Mouse (Mus musculus) embryo, embryonic 11.5 days (tissue): Measurements from ENCODE around the gene Slc17a5.
"Not testable (repeated sequence)": the region's sequence is repeated elsewhere in the genome, so short reads cannot be mapped to it uniquely, and the experiment has no call there.

Source experiments
- DNase-seq: peaks from one replicate; pipeline ENCODE4 v3.0.0-alpha.2; 2012; ENCODE audit warnings: low read depth, low spot score

The Slc17a5 gene

DNA sequence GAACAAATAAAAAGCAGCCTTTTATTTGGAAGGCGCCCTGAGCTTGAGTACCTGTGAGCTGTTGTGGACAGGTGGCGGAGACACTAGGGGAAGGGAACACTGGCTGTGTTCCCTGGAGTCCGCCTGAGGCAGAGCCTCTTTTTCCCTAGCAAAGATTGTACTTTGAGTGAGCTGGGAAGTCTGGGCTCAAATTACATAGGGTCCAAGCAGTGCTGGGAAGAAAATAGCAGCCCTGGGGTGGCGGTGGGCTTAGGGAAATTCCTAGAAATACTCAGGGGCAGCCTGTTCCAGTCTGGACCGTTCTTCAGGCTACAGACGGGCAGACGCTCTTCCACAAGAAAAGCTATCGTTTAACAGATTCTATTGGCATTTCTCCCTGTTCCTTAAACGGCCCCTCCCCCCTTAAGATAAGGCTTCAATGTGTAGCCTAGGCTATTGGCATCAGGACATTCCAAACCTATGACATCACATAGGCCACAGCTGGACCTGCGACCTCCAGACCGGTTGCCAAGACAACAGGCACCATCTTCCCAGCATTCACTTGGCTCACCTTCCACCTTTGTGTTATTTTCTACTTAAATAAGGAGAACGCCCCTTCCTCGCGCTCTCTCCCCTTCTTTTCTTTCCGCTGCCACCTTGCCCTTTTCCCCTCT is 67.6 kb downstream of the Slc17a5 start:
- DNase-seq: peak; percentile 85

- DNase-seq: not testable (repeated sequence)
Measured at GRCm38 (mm10) chr9:78517237-78517636, 70.6 kb downstream of the Slc17a5 start.

DNA sequence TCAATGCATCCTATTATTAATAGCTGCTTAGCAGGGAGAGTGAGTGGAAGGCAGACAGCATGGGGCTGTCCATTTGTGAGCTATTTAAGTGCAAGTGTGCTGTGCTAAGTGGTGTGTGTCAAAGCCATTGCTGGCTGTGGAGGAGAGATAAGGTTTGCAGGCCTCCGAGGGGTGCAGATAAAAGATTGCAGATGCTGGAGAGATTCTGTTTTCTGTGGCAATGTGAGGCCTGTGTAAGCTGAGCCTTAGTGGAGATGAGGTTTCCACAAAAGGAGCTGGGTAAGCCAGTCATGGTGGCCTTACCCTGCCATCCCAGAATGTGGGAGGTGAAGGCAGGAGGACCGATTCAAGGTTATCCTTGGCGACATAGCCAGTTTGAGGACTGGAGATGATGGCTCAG is 71.7 kb downstream of the Slc17a5 start:
- no peak for DNase-seq

DNA sequence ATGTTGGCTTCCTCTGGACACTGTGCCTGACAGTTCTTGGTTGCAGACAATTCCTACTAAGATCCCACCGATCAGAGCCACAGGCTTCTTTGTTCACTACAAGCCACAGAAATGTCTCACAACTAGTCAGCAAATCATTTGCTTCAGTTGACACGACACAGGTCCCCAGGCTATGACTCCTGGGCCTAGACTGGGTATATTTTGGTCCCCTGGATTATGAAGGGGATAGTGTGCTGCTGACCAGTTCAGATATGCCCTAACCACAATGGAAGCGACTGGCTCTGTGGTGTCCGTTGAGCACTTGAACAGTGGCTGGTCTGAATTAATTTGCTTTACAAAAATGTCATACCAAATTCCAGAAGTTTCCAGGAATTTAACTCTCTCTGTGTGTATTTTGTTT is 73.2 kb downstream of the Slc17a5 start:
- DNase-seq: no peak

- DNase-seq: no peak
Measured at GRCm38 (mm10) chr9:78513776-78514500, 73.9 kb downstream of the Slc17a5 start.

DNA sequence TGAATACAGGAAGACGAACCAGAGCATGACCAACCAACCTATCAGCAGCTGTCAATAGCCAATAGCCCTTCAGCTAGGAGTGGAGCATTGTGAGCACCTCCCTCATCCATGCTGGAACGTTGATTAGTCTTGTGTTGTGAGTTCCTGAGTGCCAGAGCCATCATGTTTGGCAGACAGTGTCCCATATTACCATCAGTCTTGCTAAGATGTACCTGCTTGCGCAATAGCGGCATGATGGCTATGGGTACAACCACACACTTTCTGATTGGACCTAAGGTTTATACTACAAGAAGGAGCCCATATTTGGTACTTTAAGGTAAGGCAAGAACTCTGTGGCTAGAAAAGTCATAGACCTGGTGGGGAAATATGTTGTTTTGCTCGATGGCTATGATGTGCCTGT is 76.1 kb downstream of the Slc17a5 start:
- DNase-seq: no peak

- no peak for DNase-seq
Measured at GRCm38 (mm10) chr9:78508106-78508786, 79.6 kb downstream of the Slc17a5 start.

- no peak for DNase-seq
Measured at GRCm38 (mm10) chr9:78506722-78507077, 81.1 kb downstream of the Slc17a5 start.

GRCm38 (mm10) chr9:78506002-78506721 is 81.7 kb downstream of the Slc17a5 start:
- DNase-seq: no peak

DNA sequence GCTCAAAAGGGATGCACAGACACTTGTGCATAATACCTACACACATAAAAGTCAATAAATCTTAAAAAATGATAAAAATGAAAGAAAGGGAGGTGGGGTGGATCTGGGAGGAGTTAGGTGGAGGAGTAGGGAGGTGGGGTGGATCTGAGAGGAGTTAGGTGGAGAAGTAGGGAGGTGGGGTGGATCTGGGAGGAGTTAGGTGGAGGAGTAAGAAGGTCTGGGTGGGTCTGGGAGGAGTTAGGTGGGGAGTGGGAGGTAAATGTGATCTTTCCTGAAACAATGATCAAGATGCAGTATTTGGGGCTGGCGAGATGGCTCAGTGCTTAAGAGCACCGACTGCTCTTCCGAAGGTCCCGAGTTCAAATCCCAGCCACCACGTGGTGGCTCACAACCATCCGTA is 82.6 kb downstream of the Slc17a5 start:
- no peak for DNase-seq

GRCm38 (mm10) chr9:78504679-78505078 is 83.2 kb downstream of the Slc17a5 start:
- DNase-seq: no peak

GRCm38 (mm10) chr9:78504133-78504532 is 83.7 kb downstream of the Slc17a5 start:
- no peak for DNase-seq

DNA sequence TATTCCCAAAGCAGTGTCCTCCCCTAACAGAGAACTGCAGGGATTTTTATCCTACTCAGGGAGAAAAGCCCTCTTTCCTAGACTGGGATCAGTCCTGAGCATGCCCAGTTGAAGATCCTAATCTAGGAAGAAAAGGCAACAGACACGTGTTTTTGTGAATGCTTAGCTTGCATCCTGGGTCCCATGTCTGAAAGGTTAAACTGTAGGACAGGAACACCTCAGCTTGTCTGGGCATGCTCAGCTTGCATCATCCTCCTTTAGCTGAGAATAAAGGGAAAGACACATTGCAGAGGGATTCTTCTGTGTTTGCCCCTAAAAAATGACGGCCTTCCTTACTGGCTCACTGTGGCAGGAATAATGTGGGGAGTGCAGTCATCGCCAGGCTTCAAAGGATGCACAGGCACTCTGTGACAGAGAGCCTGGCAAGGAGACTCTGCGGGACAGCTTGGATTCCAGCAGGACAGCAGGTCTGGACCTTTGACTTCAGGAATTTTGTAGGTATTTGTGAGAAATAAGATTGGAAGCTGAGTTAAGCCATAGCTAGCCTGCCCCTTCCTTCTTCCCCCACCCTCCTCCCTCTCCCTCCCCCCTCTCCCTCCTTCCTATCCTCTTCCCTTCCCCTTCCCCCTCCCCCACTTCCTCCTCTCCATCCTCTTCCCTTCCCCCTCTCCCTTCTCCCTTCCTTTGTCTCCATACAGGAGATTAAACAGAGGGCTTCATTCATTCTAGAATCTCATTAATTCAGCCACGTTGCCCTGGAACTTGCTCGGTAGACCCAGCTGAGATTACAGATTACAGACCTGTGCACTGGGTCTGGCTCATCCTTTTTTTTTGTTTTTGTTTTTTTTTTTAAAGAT is 84.4 kb downstream of the Slc17a5 start:
- DNase-seq: no peak

DNA sequence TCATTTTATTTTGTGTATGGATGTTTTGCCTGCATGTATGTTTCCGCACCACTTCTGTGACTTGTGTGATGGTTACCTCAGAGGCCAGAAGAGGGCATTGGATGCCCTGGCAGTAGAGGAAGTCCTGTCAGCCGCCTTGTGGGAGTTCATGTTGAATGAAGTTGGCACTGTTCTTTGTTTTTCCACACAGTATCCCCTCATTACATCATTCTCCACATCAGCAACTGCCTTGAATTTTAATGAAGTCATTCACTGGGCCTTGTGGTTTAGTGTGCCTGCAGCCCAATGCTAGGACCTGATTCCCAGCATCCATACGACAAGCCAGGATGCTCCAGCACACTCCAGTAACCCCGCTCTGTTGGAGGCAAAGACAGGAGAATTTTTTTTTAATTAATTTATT is 86.6 kb downstream of the Slc17a5 start:
- DNase-seq: no peak

- no peak for DNase-seq
Measured at GRCm38 (mm10) chr9:78500386-78500785, 87.5 kb downstream of the Slc17a5 start.

DNA sequence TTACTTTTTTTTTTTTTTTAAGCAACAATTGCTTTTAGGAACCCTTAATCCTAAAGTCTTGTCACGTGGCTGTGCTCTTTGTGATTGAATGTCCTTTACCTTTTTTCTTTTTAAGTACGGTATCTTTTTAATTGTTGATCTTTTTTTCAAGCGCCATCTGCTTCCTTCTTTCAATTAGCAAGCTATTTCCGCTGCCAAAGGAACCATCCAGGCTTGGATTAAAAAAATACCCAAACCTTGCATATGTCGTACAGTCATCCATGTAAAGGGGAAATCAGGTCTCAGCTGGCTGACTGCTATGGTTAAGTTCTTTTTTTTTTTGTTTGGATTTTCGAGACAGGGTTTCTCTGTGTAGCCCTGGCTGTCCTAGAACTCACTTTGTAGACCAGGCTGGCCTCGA is 94.7 kb downstream of the Slc17a5 start:
- DNase-seq: no peak

- no peak for DNase-seq
Measured at GRCm38 (mm10) chr9:78492254-78492653, 95.6 kb downstream of the Slc17a5 start.

GRCm38 (mm10) chr9:78491169-78491568 is 96.7 kb downstream of the Slc17a5 start:
- DNase-seq: no peak

- DNase-seq: no peak
Measured at GRCm38 (mm10) chr9:78488890-78489420, 98.9 kb downstream of the Slc17a5 start, which contains the start of gene Eef1a1. Eef1a1 (minus strand) TSS chr9:78489151.

- not testable (repeated sequence) for DNase-seq
Measured at GRCm38 (mm10) chr9:78488021-78488420, 99.8 kb downstream of the Slc17a5 start.
